Mouse (Mus musculus) midbrain, embryonic 10.5 days (tissue): Measurements from ENCODE around the gene Cntnap2. TPM values are rescaled to one million over a fixed set of nuclear protein-coding genes. Genes with fewer than 3 reads are reported as not detected.

Experiments
- DNase-seq: peaks from one replicate; pipeline ENCODE4 v3.0.0-alpha.2; 2017; ENCODE audit warnings: low spot score
- H3K27ac ChIP-seq: fragments of 300-500 bp; sonication (generic); replicated peaks from 2 replicates; pipeline ENCODE4 v1.5.1; 2016; ENCODE audit warnings: mild to moderate bottlenecking
- H3K27me3 ChIP-seq: fragments of 300-500 bp; sonication (generic); 2 replicates; pipeline ENCODE4 v1.6.1; 2016; ENCODE audit warnings: low read depth, mild to moderate bottlenecking; ENCODE audit not compliant: poor library complexity, severe bottlenecking
- H3K36me3 ChIP-seq: fragments of 300-500 bp; sonication (generic); 2 replicates; pipeline ENCODE4 v1.6.1; 2016; ENCODE audit warnings: mild to moderate bottlenecking, moderate library complexity
- H3K4me1 ChIP-seq: fragments of 300-500 bp; sonication (generic); 2 replicates; pipeline ENCODE4 v1.6.1; 2016
- H3K4me3 ChIP-seq: fragments of 300-500 bp; sonication (generic); 2 replicates; pipeline ENCODE4 v1.5.1; 2016; ENCODE audit warnings: mild to moderate bottlenecking, moderate library complexity
- H3K9me3 ChIP-seq: fragments of 300-500 bp; sonication (generic); replicated peaks from 2 replicates; pipeline ENCODE4 v1.6.1; 2016; ENCODE audit warnings: mild to moderate bottlenecking
- WGBS: fragments of 180-500 bp; shearing (Covaris S2); methylation state at CpG from one replicate; pipeline ENCODE4 v1.1.7; 2016; 5-methylcytosine and 5-hydroxymethylcytosine counted together
- polyA plus RNA-seq: library from polyadenylated mRNA; unstranded; fragments of >200 nt; fragmentation: Nextera tagmentation; extraction: Ambion mirVana; gene quantifications from 2 replicates; pipeline ENCODE4 v1.2.1, GENCODE M21; 2016

The Cntnap2 gene
- polyA plus RNA-seq, 1 experiment from 2014 or later: 23.2 TPM

GRCm38 (mm10) chr6:47244642-47245041, 2185.5 kb downstream of the Cntnap2 start:
- no peak for DNase-seq
- peak overlapping the region; percentile 87 for H3K27ac ChIP-seq

GRCm38 (mm10) chr6:47255270-47255669, 2196.1 kb downstream of the Cntnap2 start:
- Histone ChIP-seq H3K27me3 (no peaks in the 10 kb centered on the region), H3K4me3 (no peak overlapping the region), H3K9me3 (no peaks in the 10 kb centered on the region), H3K36me3 (peaks cover 9% of the 10 kb centered on the region; the same call in 1 of the 2 replicates), H3K27ac (no peak overlapping the region), H3K4me1 (peaks cover 27% of the 10 kb centered on the region)
- DNase-seq: no peak
- 85% methylated on average over 2 of the region's 2 CpGs for WGBS

More at GRCm38 (mm10) chr6:47244642-47245041, 2185.5 kb downstream of the Cntnap2 start:
- Histone ChIP-seq H3K9me3 (no peaks in the 10 kb centered on the region), H3K4me1 (peaks cover 50% of the 10 kb centered on the region), H3K36me3 (0 out of 2 replicates have a peak, but pooled peaks cover 3% of the 10 kb centered on the region), H3K4me3 (peak overlapping the region; percentile 60), H3K27me3 (peaks cover 6% of the 10 kb centered on the region)
- 18% methylated on average over 7 of the region's 7 CpGs for WGBS

- Histone ChIP-seq H3K27ac (no peak overlapping the region), H3K4me3 (no peak overlapping the region), H3K9me3 (no peaks in the 10 kb centered on the region), H3K4me1 (peaks cover 24% of the 10 kb centered on the region), H3K27me3 (no peaks in the 10 kb centered on the region), H3K36me3 (peaks cover 14% of the 10 kb centered on the region; the same call in 1 of the 2 replicates)
- no peak for DNase-seq
- 86% methylated on average over 4 of the region's 4 CpGs for WGBS
Measured at GRCm38 (mm10) chr6:47256227-47256887, 2197.2 kb downstream of the Cntnap2 start.

- DNase-seq: no peak
- Histone ChIP-seq H3K4me3 (no peak overlapping the region), H3K27me3 (no peaks in the 10 kb centered on the region), H3K36me3 (peaks cover 10% of the 10 kb centered on the region; the same call in 1 of the 2 replicates), H3K27ac (no peak overlapping the region), H3K9me3 (no peaks in the 10 kb centered on the region), H3K4me1 (peaks cover 24% of the 10 kb centered on the region)
- WGBS: 80% methylated on average over 3 of the region's 3 CpGs
Measured at GRCm38 (mm10) chr6:47256918-47257506, 2197.9 kb downstream of the Cntnap2 start.

DNA sequence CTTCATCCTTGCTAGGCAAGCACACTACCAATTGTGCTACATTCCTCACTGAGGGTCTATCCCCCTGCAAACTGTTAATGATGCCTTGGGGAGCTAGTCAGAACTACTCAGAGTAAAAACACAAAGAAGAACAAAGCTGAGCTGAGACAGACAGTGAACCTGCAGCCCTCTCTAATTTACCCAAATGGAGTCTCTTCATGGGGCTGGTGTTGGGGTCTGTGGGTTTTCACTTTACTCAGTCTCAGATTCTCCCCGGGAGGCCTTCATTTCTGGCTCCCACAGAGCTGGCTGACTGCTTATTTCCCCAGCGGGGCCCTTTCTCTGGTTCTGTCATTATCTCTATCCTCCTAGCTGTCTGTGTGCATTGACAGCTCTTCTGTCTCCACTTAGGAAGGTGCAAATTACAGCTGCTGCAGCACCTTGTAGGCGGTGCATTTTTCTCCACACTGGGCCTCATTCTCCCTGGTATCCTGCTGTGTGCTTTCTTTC, 2200.5 kb downstream of the Cntnap2 start:
- no peak overlapping the region for H3K27ac ChIP-seq
- peaks cover 7% of the 10 kb centered on the region; the same call in 1 of the 2 replicates for H3K36me3 ChIP-seq
- no peaks in the 10 kb centered on the region for H3K27me3 ChIP-seq
- no peaks in the 10 kb centered on the region for H3K9me3 ChIP-seq
- H3K4me1 ChIP-seq: peaks cover 16% of the 10 kb centered on the region
- 16% methylated on average over 3 of the region's 3 CpGs for WGBS
- H3K4me3 ChIP-seq: no peak overlapping the region
- DNase-seq: no peak

DNA sequence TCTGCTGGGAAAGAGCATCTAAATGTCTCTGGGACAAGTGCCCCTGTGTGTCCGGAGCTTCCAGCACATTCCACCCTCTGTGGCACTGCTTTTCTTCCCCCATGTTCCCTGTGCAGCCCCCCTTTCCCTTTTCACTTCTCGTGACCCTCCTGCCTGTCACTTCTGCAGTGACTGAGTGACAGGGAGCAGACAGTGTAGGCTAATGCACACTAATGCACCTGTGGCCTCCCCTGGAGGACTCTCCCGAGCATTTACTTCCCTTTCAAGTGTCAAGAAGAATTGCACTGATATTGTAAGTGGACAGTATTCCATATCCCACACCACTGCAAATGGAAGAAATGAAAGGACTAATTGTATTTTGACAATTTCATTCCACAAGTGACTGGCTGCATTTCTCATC, 2208.1 kb downstream of the Cntnap2 start:
- peaks cover 14% of the 10 kb centered on the region for H3K36me3 ChIP-seq
- no peaks in the 10 kb centered on the region for H3K9me3 ChIP-seq
- H3K4me1 ChIP-seq: peaks cover 5% of the 10 kb centered on the region; the same call in 1 of the 2 replicates
- no peak overlapping the region for H3K4me3 ChIP-seq
- H3K27ac ChIP-seq: no peak overlapping the region
- no peak for DNase-seq
- WGBS: 72% methylated on average over 3 of the region's 3 CpGs
- H3K27me3 ChIP-seq: peaks cover 9% of the 10 kb centered on the region; the same call in 1 of the 2 replicates

DNA sequence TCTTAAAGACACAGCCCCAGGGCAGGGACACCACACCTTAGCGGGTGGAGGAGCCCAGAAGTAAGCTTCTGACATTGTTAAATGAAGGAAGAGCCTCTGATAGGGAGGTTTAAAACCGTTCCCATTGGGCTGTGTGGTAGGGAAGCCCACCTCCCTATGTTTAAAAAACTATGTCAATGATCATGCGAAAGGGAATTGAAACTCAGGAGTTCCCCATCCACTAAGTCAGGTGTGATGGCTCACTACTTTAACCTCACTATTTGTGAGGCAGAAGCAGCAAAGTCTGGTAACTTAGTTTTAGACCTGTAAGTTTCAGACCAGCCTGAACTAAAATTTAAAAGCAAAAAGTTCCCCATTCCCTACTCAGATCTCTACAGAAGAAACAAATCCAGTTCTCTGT, 2210.3 kb downstream of the Cntnap2 start:
- Histone ChIP-seq H3K4me1 (peaks cover 16% of the 10 kb centered on the region), H3K36me3 (peaks cover 15% of the 10 kb centered on the region), H3K27ac (no peak overlapping the region), H3K27me3 (peaks cover 10% of the 10 kb centered on the region; the same call in 1 of the 2 replicates), H3K9me3 (no peaks in the 10 kb centered on the region), H3K4me3 (no peak overlapping the region)
- no peak for DNase-seq
- 81% methylated on average over 3 of the region's 3 CpGs for WGBS

DNA sequence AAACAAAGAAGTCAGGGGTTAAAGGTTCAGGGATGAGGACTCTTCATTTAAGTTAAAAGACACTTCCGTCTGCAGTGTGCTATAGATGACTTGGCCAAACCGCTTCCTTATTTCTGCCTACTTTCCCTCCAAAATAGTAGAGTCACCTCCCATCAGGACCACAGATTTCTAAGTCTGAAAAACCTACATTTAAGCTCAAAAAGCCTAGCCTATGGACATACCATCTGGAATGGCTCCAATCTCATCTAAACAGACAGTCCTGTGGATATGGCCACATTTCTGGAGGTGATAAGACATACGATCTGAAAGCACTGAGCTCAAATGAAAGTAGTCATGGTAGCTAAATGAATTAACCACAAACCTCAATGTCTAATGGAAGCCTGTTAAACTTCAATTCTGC, 2212.4 kb downstream of the Cntnap2 start:
- DNase-seq: no peak
- Histone ChIP-seq H3K27me3 (peaks cover 20% of the 10 kb centered on the region), H3K27ac (no peak overlapping the region), H3K4me3 (no peak overlapping the region), H3K4me1 (peaks cover 25% of the 10 kb centered on the region), H3K36me3 (peaks cover 22% of the 10 kb centered on the region), H3K9me3 (no peaks in the 10 kb centered on the region)
- 94% methylated on average over 3 of the region's 3 CpGs for WGBS

DNA sequence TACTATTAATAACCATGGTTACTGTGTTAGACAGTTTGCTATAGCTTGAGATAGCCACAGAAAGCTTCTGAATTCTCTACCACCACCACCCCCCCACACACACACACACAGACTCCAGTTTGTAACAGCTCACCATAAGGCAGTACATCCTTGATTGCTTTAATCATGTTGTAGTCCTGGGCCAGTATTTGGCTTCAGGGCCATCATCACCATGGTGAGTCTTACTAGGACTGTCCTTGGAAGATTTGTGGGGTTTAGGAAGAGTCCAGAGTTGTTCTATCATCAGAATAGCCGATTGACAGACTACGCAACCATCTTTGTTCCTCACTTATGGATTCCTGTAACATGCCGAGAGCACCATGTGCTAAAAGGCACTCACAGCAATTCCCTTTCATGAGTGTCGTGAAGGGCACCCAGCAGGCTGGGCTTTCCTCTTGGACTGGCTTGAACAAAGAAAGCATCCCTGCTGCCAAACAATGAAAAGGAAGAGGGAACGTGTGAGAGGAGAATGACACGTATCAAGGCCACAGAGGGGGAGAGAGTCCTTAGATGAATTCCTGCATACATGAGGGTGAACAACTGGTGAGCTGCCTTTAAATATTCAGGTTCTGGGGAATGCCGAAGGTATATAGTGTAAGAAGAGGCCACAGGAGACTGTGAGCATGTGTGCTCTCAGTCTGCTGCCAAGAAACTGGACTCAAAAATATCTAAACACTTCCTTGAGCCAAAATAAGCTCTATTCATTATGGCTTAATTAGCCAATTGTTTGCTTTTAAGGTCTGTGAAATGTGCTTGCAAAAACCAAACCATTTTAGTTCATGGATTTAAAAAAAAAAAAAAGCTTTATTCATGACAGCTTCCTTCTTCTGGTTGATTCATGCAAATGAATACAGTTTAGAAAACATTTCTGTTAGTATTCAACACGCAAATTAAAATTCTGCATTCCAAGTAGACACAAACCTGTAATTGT, 2213.7 kb downstream of the Cntnap2 start:
- 56% methylated on average over 8 of the region's 8 CpGs for WGBS
- H3K4me1 ChIP-seq: peaks cover 25% of the 10 kb centered on the region
- H3K9me3 ChIP-seq: no peaks in the 10 kb centered on the region
- H3K27ac ChIP-seq: peak overlapping the region; percentile 69
- H3K27me3 ChIP-seq: peaks cover 25% of the 10 kb centered on the region
- no peak overlapping the region for H3K4me3 ChIP-seq
- no peak for DNase-seq
- H3K36me3 ChIP-seq: peaks cover 22% of the 10 kb centered on the region

- Histone ChIP-seq H3K27ac (no peak overlapping the region), H3K36me3 (peaks cover 22% of the 10 kb centered on the region), H3K9me3 (no peaks in the 10 kb centered on the region), H3K4me3 (no peak overlapping the region), H3K27me3 (peaks cover 25% of the 10 kb centered on the region), H3K4me1 (peaks cover 40% of the 10 kb centered on the region)
- 46% methylated on average over 2 of the region's 2 CpGs for WGBS
- DNase-seq: no peak
Measured at GRCm38 (mm10) chr6:47275065-47275464, 2215.9 kb downstream of the Cntnap2 start.

DNA sequence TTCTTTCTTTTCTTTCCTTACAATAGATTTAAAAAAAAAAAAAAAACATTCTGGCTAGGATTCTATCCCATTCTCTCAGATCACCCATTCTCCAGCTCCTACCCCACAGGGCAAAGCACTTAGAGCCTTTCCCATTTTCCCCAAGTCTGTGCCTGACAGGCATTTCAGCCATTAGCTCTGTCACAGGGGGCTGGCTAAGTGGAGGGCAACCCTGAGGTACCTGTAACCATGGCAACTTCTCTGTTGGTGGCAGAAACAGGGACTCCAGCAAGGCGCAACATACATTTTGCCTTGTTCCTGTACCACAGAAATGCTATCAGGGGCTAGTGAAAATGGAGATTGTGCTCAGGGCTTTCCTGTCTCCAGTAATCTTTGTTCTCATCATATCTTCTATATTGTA, 2220.0 kb downstream of the Cntnap2 start:
- Histone ChIP-seq H3K27ac (0 out of 2 replicates have a peak overlapping the region, but pooled peaks have one; percentile 33), H3K36me3 (0 out of 2 replicates have a peak, but pooled peaks cover 7% of the 10 kb centered on the region), H3K27me3 (peaks cover 15% of the 10 kb centered on the region), H3K4me1 (peaks cover 35% of the 10 kb centered on the region), H3K9me3 (no peaks in the 10 kb centered on the region), H3K4me3 (no peak overlapping the region)
- WGBS: 25% methylated on average over 1 of the region's 1 CpGs
- peak; percentile 55 for DNase-seq

DNA sequence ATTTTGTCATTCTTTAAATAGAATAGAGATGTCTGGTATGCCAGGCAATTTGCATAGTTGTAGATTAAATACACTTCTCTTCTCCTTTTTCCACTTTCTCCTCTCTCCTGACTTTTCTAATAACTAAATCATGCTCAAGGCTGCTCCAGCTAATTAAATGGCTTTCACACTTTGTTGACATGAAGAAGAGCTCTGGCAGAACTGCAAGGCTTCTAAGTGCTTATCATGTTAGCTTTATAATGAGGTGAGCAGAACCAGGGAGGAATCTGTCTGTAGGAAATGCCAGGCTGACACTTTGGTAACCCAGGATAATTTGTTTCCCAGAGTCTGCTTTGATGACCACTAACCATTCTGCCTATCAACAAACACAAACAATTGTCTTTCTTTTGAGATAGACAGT, 2222.4 kb downstream of the Cntnap2 start:
- Histone ChIP-seq H3K27me3 (peaks cover 5% of the 10 kb centered on the region), H3K4me3 (no peak overlapping the region), H3K27ac (no peak overlapping the region), H3K36me3 (no peaks in the 10 kb centered on the region), H3K9me3 (no peaks in the 10 kb centered on the region), H3K4me1 (peaks cover 42% of the 10 kb centered on the region)
- no peak for DNase-seq
